Mouse (Mus musculus) myocyte (in vitro differentiated cells): ENCODE measurements around the gene Rps10.

Experiments used
- E2F4 ChIP-seq: IDR thresholded peaks from one replicate; pipeline ENCODE4 v1.6.1; 2011; ENCODE audit warnings: mild to moderate bottlenecking, control low read depth, moderate library complexity; ENCODE audit not compliant: insufficient read depth
- MAX ChIP-seq: IDR thresholded peaks from one replicate; pipeline ENCODE4 v1.6.1; 2011; ENCODE audit warnings: low read depth, mild to moderate bottlenecking, control low read depth
- MYOD1 ChIP-seq, 3 experiments: IDR thresholded peaks; one replicate each; pipeline ENCODE4 v1.6.1; 2011; ENCODE audit warnings: control low read depth in 2 of 3, low read depth in 2 of 3, mild to moderate bottlenecking in 2 of 3, moderate library complexity in 1 of 3; ENCODE audit not compliant: insufficient read length in 2 of 3, control insufficient read depth in 1 of 3
- MYOG ChIP-seq, 3 experiments: IDR thresholded peaks; one replicate each; pipeline ENCODE4 v1.6.1; 2011; ENCODE audit warnings: control low read depth in 2 of 3, low read depth in 2 of 3, mild to moderate bottlenecking in 2 of 3; ENCODE audit not compliant: insufficient read length in 2 of 3, control insufficient read depth in 1 of 3, insufficient read depth in 1 of 3
- POLR2A ChIP-seq: IDR thresholded peaks from one replicate; pipeline ENCODE4 v1.6.1; 2011; ENCODE audit warnings: low read depth, mild to moderate bottlenecking, control low read depth, moderate library complexity; ENCODE audit not compliant: insufficient read length
- POLR2AphosphoS2 ChIP-seq: IDR thresholded peaks from one replicate; pipeline ENCODE4 v1.6.1; 2011; ENCODE audit warnings: low read depth, control low read depth; ENCODE audit not compliant: insufficient read length
- REST ChIP-seq: IDR thresholded peaks from one replicate; pipeline ENCODE4 v1.6.1; 2011; ENCODE audit warnings: mild to moderate bottlenecking, control low read depth, moderate library complexity; ENCODE audit not compliant: insufficient read depth, insufficient read length
- SRF ChIP-seq: IDR thresholded peaks from one replicate; pipeline ENCODE4 v1.6.1; 2011; ENCODE audit warnings: low read depth; ENCODE audit not compliant: control insufficient read depth, insufficient read length
- TCF12 ChIP-seq: IDR thresholded peaks from one replicate; pipeline ENCODE4 v1.6.1; 2011; ENCODE audit warnings: mild to moderate bottlenecking, control low read depth; ENCODE audit not compliant: poor library complexity, insufficient read depth, severe bottlenecking
- TCF3 ChIP-seq: IDR thresholded peaks from one replicate; pipeline ENCODE4 v1.6.1; 2011; ENCODE audit warnings: low read depth, control low read depth; ENCODE audit not compliant: insufficient read length
- USF1 ChIP-seq: IDR thresholded peaks from one replicate; pipeline ENCODE4 v1.6.1; 2011; ENCODE audit warnings: low read depth, mild to moderate bottlenecking, control low read depth, moderate library complexity

- TF ChIP-seq POLR2A (no peak), SRF (no peak), TCF3 (no peak), E2F4 (no peak), MAX (no peak), USF1 (no peak), POLR2AphosphoS2 (no peak), MYOG (IDR thresholded peaks at IDR 0.05; ENCODE audit: control insufficient read depth in 1 of 3, insufficient read depth in 1 of 3, insufficient read length in 2 of 3, low read depth in 2 of 3) (no peak), TCF12 (no peak), MYOD1 (IDR thresholded peaks at IDR 0.05; ENCODE audit: control insufficient read depth in 1 of 3, insufficient read length in 2 of 3, low read depth in 2 of 3) (no peak), REST (no peak)
These were observed 49.8 kb downstream of the Rps10 start for GRCm38 (mm10) chr17:27586661-27587060.
